Mouse (Mus musculus) c-Kit-positive CD71-negative TER-119-negative erythroid progenitor cells, embryonic 14.5 days (primary cell): Measurements from ENCODE around the gene Casq1.

ENCODE experiments used
- DNase-seq: peaks from one replicate; pipeline ENCODE4 v3.0.0-alpha.2; 2013; ENCODE audit warnings: low read depth

Casq1 gene

GRCm38 (mm10) chr1:172183056-172183455, 36.6 kb downstream of the Casq1 start:
- DNase-seq, result no peak

GRCm38 (mm10) chr1:172181777-172182176, 37.9 kb downstream of the Casq1 start:
- DNase-seq, result no peak

GRCm38 (mm10) chr1:172180881-172181280, 38.8 kb downstream of the Casq1 start:
- no peak for DNase-seq

- DNase-seq, result no peak
Measured at GRCm38 (mm10) chr1:172179102-172179501, 40.6 kb downstream of the Casq1 start.

- no peak for DNase-seq
Measured at GRCm38 (mm10) chr1:172177791-172178190, 41.9 kb downstream of the Casq1 start.

- DNase-seq, result no peak
Measured at GRCm38 (mm10) chr1:172173181-172173580, 46.5 kb downstream of the Casq1 start.

- DNase-seq, result no peak
Measured at GRCm38 (mm10) chr1:172172381-172172780, 47.3 kb downstream of the Casq1 start.

- DNase-seq, result no peak
Measured at GRCm38 (mm10) chr1:172169809-172170208, 49.9 kb downstream of the Casq1 start.

- no peak for DNase-seq
Measured at GRCm38 (mm10) chr1:172167911-172168310, 51.8 kb downstream of the Casq1 start.

GRCm38 (mm10) chr1:172162959-172163358, 56.7 kb downstream of the Casq1 start:
- DNase-seq, result no peak

GRCm38 (mm10) chr1:172162009-172162408, 57.7 kb downstream of the Casq1 start:
- DNase-seq, result peak; percentile 13

GRCm38 (mm10) chr1:172160508-172160907, 59.2 kb downstream of the Casq1 start:
- DNase-seq, result no peak

- no peak for DNase-seq
Measured at GRCm38 (mm10) chr1:172159970-172160369, 59.7 kb downstream of the Casq1 start.
